Mouse (Mus musculus) CD4-positive, CD25-positive, alpha-beta regulatory T cell, adult 4 months (primary cell): Measurements from ENCODE around the gene Nptn. TPM values are rescaled to one million over a fixed set of nuclear protein-coding genes. Genes with fewer than 3 reads are reported as not detected.

Source experiments
- ATAC-seq: one replicate; pipeline ENCODE4 v1.8.0; 2017
- polyA plus RNA-seq, 2 experiments: library from polyadenylated mRNA; unstranded; fragments of 100-300 nt; shearing (Covaris generic); gene quantifications; one replicate each; pipeline ENCODE4 v1.2.1; 2017

Gene Nptn
- polyA plus RNA-seq, 2 experiments from 2014 or later = 70.3 to 72.6 TPM

DNA sequence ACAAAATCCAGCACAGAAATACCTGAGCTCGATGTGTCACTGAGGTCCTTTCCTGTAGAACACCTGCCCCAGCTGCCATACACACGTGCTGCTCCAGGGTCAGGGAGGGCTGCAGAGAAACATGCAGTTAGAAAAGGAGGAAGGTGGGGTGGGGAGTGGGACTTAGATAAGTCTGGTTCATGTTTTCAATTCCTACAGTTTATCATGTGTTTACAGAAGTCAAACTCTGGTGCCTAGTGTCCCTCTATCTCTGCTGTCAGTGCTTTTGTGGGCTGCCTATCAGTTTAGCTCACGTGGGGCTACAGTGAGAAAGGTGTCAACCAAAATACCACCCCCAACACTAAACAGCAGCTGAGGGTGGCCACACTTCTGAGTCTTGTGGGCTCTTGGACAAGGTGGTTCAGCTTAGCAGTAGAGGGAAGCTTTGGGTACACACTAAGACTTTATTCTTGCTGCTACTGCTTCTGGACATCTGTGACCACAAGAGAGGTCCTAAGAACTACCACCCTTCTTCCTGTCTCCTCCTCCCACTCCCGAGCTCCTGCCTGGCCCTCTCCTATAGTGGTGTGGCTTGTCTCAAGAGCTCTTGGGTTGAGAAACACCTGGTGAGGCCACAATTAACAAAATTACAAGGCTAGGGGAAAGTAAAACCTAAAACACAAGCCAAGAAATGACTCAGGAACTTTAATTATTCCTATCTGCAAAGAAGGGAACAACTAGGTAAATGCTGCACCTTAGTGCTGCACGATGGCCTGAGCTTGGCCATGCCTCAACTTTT lies 75.9 kb downstream of the Nptn start:
- ATAC-seq = no peak

DNA sequence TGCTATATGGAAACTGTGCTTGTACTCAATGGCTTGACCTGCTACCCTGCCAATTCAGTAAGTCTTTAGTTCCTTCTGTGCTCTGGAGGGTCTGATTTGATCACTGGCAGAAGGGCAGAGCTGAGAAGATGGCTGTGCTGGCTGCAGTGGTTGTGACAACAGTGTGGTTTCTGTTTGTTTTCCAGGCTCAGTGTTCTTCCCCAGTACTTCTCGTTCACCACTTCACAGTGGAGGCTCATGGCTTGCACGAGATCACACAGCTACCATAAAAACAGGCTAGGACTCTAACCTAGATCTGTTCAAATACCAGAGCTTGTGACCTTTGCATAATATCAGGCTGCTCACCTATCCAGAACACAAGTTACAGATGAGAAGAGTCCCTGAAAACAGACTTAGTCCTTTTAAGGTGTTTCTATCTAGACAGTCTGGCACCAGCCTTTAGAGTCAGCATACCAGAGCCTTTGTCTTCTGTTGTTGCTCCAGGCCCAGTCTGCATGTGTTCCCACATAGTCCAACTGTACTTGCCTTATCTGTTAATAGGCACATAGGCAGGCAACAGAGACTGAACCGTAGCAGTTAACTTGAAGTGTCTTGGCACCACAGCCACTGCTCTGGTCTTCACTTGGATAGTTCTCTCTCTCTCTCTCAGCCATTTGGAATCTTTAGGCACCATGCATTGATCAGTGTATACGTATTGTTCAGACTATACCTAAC lies 76.7 kb downstream of the Nptn start:
- ATAC-seq = no peak

DNA sequence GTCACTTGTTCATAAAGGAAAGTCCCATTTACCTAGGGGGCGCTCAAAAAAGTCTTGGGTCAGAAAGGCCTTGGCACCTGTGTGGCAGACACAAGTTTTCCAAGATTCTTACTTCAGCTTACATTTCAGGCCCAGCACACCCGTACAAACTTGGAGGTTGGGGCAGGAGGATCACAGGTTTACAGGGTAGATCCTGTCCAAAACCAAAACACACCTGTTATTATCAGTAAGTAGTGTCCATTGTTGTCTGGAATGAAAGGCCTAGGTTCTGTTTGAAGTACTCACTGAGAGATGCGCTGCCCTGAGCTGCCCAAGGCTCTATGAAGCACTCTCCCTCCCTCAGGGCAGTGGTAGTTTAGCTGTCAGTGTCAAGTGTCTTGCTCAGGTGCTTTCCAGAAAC lies 77.3 kb downstream of the Nptn start:
- ATAC-seq = no peak

DNA sequence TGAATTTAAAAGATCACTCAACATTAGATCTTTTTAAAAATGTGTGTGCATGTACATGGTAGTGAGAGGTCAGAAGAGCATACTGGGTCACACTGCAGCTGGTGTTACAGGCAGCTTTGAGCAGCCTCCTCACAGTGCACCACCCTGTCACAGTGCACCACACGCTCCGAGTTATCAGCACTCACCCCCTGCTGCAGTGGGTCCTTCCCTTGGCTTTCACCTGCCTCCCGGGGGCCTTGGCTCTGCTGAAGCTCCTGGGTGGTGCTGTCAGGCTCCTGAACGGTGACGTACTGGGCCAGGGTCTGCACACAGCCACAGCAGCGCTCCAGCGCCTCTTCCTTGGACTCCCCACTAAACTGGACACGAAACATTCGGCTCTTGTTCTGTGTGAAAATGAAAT lies 77.9 kb downstream of the Nptn start:
- ATAC-seq = no peak

DNA sequence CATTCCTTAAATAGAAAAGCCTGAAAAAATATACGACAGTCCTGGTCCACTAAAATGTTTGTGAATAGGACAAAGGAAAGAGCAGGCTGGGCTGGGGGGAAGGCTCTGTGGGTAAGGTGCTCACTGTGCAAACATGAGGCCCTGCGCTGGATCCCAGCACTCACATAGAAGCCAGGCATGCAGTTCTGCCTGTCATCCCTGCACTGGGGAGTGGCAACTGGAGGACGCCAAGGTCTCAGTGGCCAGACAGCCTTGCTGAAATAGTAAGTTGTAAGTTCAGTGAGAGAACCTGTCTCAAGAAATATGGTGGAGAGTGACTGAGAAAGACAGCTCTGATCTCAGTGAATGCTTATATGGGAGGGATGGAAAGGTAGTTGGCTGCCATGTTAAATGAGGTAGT lies 78.6 kb downstream of the Nptn start:
- ATAC-seq = no peak

DNA sequence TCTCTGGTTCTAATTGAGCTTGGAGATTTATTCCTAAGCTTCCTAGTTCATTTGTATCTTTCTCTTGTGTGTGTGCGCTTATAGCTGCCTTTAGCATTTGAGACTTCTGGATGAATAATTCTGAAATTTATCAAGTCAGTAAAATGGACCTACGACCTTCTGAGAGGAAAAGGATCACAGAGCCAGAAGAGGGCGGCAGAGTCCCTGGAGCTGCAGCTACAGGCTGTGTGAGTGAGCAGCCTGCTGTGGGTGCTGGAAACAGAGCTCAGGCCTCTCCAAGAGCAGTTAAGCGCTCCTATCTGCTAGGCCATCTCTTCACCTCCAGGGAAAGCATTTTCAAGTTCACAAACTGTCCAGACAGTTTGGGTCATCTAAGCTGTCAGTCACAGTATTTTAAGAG lies 80.0 kb downstream of the Nptn start:
- ATAC-seq = no peak

DNA sequence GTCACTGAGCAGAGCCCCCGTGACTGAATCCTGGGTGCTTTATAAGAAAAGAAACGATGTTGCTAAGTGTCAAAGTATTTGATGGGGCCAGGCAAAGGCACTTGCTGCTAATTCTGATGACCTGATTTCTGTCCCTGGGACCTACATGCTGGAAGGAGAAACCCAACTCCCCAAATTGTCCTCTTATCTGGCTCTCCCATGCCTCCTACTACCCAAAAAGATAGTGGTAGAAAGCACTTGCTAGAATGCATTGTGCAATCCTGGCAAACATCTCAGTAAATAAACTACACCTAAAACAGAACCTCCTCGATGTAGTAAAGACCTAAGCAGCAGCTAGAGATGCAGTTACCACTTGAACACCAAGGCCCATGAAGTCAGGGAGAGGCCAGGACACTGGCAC lies 80.8 kb downstream of the Nptn start:
- no peak for ATAC-seq

DNA sequence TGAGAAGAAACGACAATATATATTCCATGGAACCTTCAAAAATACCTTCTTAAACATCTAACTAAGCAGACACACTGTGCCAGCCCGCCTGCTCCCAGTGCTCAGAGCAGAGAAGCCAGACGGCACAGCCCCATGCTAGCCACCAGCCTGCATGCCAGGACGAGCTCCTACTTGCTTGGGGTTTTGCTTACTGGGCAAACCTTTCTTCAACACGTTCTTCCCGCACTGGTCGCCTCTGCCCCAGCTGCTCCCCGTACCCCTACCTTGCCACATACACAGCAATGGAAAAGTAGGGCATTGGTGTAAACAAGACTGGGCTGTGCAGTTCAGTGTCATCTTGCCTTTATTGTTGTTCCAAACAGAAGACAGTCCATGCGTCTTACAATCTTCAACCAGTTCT lies 83.5 kb downstream of the Nptn start:
- no peak for ATAC-seq

DNA sequence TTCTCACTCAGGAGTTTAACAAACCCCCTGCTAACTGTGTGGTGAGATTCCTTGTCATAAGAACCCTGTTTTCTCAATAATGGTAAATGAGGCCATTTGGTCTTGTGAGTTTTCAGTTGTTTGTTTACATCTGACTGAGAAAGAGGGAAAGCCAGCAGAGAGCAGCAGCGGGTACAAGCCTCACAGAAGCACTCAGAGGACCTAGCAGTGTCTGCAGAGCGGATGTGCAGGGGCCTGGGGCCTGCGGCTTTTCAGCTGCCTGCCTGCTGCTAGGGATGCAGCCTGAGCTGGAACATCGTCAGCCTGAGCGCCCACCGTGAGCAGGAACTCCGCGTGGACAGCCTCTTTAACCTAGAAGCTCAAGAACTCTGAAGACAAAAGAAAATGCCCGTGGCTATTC lies 84.2 kb downstream of the Nptn start:
- no peak for ATAC-seq

DNA sequence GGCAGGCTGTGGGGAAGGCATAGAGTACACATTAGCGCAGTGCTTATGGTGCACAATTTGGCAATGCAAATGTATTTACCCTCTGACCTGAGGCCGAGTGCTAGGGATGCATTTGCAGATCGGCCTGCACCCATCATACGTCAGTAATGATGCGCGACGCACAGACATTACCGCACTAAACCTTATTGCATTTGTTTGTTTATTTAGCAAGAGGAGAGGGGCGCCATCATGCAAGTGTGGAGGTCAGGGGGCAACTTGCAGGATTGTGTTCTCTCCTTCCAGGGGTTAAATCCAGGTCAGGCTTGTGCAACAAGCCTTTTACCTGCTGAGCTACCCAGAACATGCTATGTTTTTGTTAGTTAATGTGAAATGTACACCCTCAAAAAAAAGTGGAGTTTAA lies 85.2 kb downstream of the Nptn start:
- no peak for ATAC-seq

DNA sequence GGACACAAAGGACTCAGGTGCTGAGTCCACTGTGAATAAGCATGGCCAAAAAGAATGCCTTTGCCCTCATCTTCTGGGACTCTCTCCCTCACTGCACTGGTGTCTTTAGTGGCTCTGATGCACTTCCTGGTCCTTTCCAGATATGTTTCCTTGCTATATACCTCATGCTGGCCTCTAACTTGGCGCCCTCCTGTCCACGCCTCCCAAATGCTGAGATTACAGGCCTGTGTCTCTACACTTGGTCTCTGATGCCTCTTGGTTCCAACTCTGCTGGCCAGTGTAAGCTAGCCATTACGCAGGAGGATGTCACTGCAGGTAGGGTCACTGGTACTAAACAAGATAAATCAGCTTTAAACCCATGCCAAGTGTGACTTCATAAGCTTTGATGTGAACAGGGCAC lies 86.1 kb downstream of the Nptn start:
- ATAC-seq = no peak

DNA sequence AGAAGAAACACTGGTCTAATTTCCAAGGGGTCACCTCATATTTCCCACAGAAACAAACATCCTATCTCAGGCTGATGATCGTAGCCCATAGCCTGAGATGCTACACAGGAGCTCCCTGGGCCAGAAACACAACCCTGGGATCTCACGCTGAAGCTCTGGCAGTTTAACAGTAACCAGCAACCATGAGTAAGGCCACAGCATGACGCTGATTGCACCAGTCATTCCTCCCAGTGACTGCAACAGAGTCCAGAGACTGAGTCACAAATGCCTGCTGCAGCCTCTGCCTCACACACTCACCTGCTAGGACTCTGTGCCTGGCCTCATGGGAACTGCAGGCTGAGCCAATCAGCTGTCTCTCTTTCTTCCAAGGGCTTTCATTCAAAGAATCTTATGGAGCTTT lies 87.0 kb downstream of the Nptn start:
- ATAC-seq = no peak

DNA sequence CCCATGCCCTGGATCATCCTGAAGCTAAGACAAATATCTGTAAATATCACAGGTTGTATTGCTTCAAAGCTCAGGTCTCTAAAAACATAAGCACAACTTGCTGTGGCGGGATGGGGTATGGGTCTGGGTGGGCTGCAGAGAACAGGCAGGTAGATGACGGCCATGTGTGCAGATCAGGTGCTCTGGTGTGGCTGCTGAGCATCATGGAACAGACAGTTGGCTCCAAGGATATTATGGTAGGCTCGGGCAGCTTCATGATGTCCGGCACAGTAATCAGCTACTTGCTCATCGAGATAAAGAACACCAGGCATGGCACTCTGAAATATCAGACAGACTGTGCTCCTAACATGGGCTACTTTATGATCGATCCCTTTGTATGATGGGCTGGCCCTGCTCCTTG lies 87.8 kb downstream of the Nptn start:
- no peak for ATAC-seq

DNA sequence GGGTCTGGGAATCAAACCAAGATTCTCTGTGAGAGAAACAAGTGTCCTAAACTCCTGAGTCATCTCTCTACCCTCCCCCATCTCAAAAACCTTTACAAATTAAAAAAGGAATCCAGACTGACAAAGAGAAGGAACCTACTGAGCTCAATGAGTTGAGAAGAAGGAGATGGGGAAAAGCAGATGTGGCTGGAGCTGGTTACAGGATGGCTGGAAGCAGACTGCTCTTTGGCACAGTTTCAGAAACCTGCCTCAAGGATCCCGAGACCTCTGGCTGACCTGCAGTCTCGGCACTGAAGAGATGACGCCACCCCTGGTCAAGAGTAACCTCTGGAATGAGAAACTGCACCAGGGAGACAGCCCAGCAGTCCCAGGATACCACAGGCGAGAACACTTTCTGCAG lies 90.4 kb downstream of the Nptn start:
- ATAC-seq = no peak

DNA sequence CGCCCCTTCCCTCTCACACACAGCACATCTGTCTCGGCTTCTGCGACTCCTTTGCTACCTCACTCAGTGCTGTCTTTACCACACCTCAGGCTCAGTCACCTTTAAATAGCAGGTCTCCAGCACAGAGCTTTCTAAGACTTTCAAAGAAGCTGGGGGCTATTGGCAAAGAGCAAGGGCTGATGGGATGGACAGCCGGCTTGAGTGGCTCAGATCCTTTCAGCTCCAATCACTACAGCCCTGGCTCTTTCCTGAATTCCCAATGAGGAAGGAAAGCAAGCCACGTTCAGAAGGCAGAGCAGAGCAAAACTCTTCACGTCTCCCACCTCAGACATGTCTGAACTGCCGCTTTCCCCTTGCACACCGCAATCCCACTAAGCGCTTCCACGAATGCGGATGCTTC lies 92.7 kb downstream of the Nptn start:
- ATAC-seq = no peak

DNA sequence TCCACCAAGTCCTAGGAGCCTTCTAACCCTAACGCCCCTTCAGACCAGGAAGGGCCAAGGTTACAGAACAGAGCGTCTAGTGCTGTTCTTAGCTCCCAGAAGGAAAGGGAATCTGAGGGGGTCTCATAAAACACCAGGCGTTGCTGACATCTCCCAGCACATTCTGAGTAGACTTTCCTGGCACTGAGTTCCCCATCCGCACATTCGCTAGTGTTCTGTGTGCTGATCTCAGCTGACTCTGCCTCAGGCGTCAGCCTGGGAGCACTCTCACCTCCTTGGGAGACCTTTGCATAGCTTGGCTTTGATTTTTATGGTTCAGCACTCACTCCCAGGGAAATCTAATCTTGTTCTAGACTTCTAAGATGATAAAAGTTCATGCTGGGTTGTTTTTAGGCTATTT lies 93.3 kb downstream of the Nptn start:
- no peak for ATAC-seq

DNA sequence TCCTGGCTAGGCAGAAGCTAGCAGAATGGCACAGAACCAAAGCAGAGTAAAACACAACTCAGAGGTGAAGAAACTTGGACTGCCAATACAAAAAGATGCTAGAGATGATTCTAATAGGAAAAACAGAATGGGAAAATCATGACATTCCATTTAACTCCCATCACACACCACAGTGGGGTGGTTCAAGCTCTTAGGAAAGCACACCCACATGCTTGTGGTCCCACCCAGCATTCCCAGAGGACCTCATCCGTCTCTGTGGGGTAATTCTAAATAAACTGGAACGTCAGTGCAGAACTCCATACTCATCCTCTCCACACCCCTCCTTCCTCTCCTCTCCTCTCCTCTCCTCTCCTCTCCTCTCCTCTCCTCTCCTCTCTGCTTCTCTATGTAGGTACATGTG lies 99.4 kb downstream of the Nptn start:
- no peak for ATAC-seq

DNA sequence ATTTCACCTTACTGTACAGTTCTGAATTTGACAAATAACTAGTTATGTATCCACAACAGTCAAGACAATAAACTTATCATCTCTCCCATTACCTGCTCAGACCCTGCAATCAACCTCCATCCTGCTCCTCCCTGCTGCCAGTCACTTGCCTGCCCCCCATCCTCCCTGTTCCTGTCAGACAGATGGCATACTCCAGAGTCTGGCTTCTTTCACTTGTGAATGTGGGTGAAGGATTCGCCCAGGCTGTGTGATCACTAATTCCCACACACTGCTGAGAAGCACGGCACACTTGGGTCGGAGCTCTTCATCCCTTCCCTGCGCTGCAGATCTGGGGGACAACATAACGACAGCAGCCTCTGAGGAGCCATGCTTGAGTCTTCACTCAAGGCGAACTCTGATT lies 100.1 kb downstream of the Nptn start:
- ATAC-seq = no peak

DNA sequence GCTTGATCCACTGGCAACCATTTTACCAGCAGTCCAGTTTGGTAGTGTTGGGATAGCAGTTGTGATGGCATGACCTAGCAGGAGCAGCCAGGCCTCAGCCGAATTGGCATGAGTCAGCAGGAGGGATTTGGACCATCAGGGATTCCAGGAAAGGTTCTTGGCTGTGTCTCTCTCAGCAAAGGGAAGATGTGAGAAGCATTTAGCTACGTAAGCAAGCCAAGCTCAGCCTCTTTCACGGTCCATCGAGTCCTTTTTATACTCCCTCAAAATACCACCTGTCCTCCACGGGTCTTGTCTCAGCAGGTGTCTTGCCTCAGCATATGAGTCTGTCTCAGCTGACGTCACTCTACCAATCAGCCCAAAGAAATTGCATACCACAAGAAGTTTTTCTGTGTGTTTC lies 101.3 kb downstream of the Nptn start:
- no peak for ATAC-seq

DNA sequence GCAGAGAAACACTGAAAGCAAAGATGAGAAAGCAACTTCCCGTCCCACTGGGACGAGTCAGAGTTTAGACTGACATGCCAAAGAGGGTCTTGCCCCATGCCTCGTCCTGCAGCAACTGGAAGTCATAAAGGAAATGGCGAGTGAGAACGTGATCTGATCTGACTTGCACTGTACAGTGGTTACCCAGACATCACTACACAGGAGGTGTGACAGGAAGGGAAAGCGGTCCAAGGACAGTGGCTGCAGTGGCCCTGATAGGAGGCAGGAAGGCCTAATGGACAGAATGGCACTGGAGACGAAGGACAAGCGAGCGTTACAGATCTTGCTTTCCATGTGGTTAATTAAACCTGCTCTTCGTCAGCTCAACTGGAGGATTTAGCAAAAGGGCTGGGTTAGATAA lies 103.2 kb downstream of the Nptn start:
- no peak for ATAC-seq

DNA sequence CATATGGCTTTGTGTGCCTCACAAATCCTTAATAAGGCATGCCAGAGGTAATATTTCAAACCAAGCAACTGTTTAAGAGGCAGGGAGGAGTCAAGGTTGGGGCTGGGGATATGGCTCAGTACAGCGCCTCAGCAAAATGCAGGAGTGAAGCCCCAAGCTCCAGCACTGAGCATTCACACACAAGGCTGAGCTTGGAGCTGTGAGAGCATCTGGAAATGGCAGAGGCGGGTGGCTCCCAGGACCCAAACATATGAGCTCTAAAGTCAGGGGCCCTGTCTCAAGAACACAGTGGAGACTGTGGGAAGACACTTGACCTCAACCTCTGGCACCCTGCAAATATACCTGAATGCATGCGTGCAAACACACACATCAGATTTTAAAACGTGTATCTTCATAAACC lies 106.0 kb downstream of the Nptn start:
- no peak for ATAC-seq

DNA sequence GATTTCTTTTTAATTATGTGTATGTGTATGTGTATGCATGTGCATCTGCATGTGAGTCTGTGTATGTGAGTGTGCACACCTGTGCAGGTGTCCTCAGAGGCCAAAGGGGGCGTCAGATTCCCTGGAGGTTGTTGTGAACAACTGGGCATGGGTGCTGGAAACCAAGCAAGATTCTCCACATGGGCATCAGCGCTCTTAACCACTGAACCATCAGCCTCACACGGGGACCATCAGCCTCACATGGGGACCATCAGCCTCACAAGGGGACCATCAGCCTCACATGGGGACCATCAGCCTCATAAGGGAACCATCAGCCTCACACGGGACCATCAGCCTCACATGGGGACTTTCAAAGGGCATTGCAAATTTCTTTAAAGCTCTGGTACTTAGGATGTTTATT lies 108.7 kb downstream of the Nptn start:
- ATAC-seq = no peak

DNA sequence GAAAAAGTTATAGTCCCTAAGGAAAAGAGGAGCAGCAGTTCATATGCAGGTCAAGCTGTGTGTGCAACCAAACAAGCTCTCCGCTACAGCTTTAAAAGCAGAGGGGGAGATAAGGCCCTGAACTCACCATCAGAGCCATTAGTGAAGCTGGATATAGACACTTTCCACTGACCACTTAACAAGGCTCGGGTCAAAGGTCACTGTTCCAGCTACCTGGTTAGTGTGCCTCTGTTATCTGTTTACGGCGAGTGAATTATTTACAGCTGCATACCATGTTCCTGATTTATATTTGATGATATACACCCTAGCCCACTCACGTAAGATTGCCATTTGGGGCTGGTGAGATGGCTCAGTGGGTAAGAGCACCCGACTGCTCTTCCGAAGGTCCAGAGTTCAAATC lies 109.4 kb downstream of the Nptn start:
- ATAC-seq = no peak

DNA sequence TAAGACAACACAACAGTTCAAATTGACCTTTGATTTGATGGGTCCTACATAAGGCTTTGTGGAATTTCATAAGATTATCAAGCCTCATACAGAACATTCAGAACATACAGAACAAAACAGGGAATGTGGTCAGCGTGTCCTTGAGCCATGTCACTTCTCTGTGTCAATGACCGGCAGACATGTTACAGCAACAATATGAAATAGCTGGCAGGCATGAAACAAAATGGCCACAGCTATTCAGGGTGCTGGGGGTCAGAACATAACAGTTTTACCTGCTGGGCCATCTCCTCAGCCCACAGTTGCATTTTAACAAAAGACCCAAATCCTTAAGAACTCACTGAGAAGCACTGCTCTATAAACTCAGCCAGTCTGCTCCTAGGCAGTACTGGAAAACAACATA lies 116.4 kb downstream of the Nptn start:
- ATAC-seq = no peak

DNA sequence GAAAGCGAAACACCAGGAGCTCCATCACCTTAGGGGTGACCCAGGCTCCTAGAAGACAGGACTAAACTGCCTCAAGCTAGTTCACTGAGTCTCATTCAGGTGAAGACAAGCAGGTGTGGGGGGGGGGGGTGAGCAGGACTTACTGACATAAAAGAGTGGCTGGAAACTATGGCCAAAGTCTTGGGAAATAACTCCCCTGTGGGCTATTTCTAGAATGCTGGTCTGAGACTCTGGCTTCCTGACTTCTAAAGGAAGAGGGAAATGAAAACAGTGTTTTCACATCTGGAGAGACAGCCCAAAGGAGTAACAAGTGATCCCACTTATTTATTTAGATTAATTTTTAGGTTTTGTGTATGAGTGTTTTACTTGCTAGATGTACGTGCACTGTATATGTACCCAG lies 119.7 kb downstream of the Nptn start:
- no peak for ATAC-seq
